Comparison of ENCODE assay signal across 8 mouse cellular contexts in the genomic region with DNA sequence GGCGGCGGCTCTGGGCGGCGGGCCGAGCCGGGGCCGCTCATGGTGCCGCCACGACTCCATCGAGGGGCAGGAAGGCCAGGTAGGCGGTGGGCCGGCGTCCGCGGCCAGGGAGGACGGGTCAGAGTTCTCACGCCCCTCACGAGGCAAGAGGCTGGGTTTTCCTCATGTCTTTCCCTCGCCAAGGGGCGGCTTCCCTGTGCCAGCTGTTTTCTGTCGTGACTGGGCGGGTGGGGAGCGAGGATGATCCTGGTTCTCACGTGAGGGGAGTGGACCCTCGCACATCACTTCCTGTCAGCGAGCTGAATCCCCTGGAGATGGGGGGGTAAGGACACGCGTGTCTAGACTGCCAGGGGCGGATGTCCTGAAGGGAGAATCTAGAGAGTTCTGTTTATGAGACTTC. TPM values are rescaled to one million over a fixed set of nuclear protein-coding genes. Genes with fewer than 3 reads are reported as not detected.
DNase-seq lines count a peak whose midpoint lies in the region; ATAC-seq and TF ChIP-seq lines count a peak whose summit lies in the region.

No protein-coding gene starts in this region.

- peak overlapping the region; percentile 94 for H3K27ac ChIP-seq in heart, adult 2 months
- peak overlapping the region; percentile 85 for H3K27ac ChIP-seq in forebrain, postnatal 0 days (ENCODE audit: low read depth, low read length)
- peak overlapping the region; percentile 95 for H3K27ac ChIP-seq in hindbrain, embryonic 16.5 days (ENCODE audit: low read depth, low read length)
- peak overlapping the region; percentile 64 for H3K27ac ChIP-seq in liver, embryonic 15.5 days (replicated peaks)
- peak overlapping the region; percentile 90 for H3K27ac ChIP-seq in neural tube, embryonic 13.5 days (replicated peaks)

- TF ChIP-seq CTCF in heart, adult 2 months (IDR thresholded peaks at IDR 0.05), result no peak
- no peak for TF ChIP-seq CTCF in forebrain, postnatal 0 days (IDR thresholded peaks at IDR 0.05; ENCODE audit: low read depth)

- H3K27me3 ChIP-seq in heart, adult 2 months (ENCODE audit: control insufficient read depth, insufficient read depth, low read length), result no peaks in the 10 kb centered on the region
- H3K27me3 ChIP-seq in forebrain, postnatal 0 days (ENCODE audit: insufficient read depth, low read length), result no peaks in the 10 kb centered on the region
- H3K27me3 ChIP-seq in hindbrain, embryonic 16.5 days (replicated peaks; ENCODE audit: control insufficient read depth, insufficient read depth, low read length), result no peaks in the 10 kb centered on the region
- H3K27me3 ChIP-seq in liver, embryonic 15.5 days, result no peaks in the 10 kb centered on the region; the same call in 1 of the 2 replicates
- no peaks in the 10 kb centered on the region for H3K27me3 ChIP-seq in neural tube, embryonic 13.5 days

- WGBS in heart, adult 2 months, result under 1% methylated on average over 29 of the region's 29 CpGs
- WGBS in forebrain, postnatal 0 days, result 1% methylated on average over 28 of the region's 29 CpGs
- 0% methylated on average over 25 of the region's 29 CpGs for WGBS in hindbrain, embryonic 16.5 days
- WGBS in liver, embryonic 15.5 days (ENCODE audit: insufficient replicate concordance), result under 1% methylated on average over 29 of the region's 29 CpGs
- WGBS in neural tube, embryonic 13.5 days, result under 1% methylated on average over 29 of the region's 29 CpGs

- peaks cover 2% of the 10 kb centered on the region for H3K79me2 ChIP-seq in heart, adult 2 months (replicated peaks; ENCODE audit: control insufficient read depth, insufficient read depth, low read length)

- peak overlapping the region; percentile 99 for H3K9ac ChIP-seq in heart, adult 2 months (ENCODE audit: low read depth, low read length)
- H3K9ac ChIP-seq in forebrain, postnatal 0 days, result peak overlapping the region; percentile 93
- peak overlapping the region; percentile 97 for H3K9ac ChIP-seq in hindbrain, embryonic 16.5 days (ENCODE audit: low read depth, low read length)
- peak overlapping the region; percentile 64 for H3K9ac ChIP-seq in liver, embryonic 15.5 days
- peak overlapping the region; percentile 95 for H3K9ac ChIP-seq in neural tube, embryonic 13.5 days

- TF ChIP-seq POLR2A in heart, adult 2 months (IDR thresholded peaks at IDR 0.05; ENCODE audit: insufficient read depth, low read depth, low read length), result no peak

- intact Hi-C loops in heart, adult 2 months (cut with DNase I), result loop anchor here (2.0 kb wide), 1 partner anchor 42 kb away; no protein-coding TSS in a partner anchor

- no peaks in the 10 kb centered on the region for H3K9me3 ChIP-seq in forebrain, postnatal 0 days (ENCODE audit: low read length)
- no peaks in the 10 kb centered on the region for H3K9me3 ChIP-seq in hindbrain, embryonic 16.5 days (ENCODE audit: control insufficient read depth, low read length)
- H3K9me3 ChIP-seq in liver, embryonic 15.5 days (replicated peaks), result no peaks in the 10 kb centered on the region
- H3K9me3 ChIP-seq in neural tube, embryonic 13.5 days, result no peaks in the 10 kb centered on the region

- peak overlapping the region; percentile 92 for H3K4me3 ChIP-seq in heart, adult 2 months
- peak overlapping the region; percentile 77 for H3K4me3 ChIP-seq in forebrain, postnatal 0 days (ENCODE audit: low read depth, low read length)
- H3K4me3 ChIP-seq in hindbrain, embryonic 16.5 days (ENCODE audit: low read length), result peak overlapping the region; percentile 94
- H3K4me3 ChIP-seq in liver, embryonic 15.5 days (replicated peaks), result peak overlapping the region; percentile 72
- peak overlapping the region; percentile 88 for H3K4me3 ChIP-seq in neural tube, embryonic 13.5 days

- H3K36me3 ChIP-seq in heart, adult 2 months (ENCODE audit: control insufficient read depth, insufficient read depth, low read length), result peaks cover 24% of the 10 kb centered on the region
- H3K36me3 ChIP-seq in forebrain, postnatal 0 days (ENCODE audit: insufficient read depth), result peaks cover 6% of the 10 kb centered on the region; the same call in 1 of the 2 replicates
- H3K36me3 ChIP-seq in hindbrain, embryonic 16.5 days (ENCODE audit: control insufficient read depth, insufficient read depth, low read length), result no peaks in the 10 kb centered on the region
- no peaks in the 10 kb centered on the region for H3K36me3 ChIP-seq in liver, embryonic 15.5 days (replicated peaks)
- H3K36me3 ChIP-seq in neural tube, embryonic 13.5 days, result peaks cover 14% of the 10 kb centered on the region; the same call in 1 of the 2 replicates

- peak; percentile 58 for ATAC-seq in forebrain, postnatal 0 days
- ATAC-seq in hindbrain, embryonic 16.5 days, result peak; percentile 32
- no peak; the same call in 1 of the 2 replicates for ATAC-seq in liver, embryonic 15.5 days (ENCODE audit: insufficient read depth)
- ATAC-seq in neural tube, embryonic 13.5 days (ENCODE audit: low read depth), result peak; percentile 52
- ATAC-seq in activated CD4-positive, CD25-positive, alpha-beta regulatory T cell, adult 4 months, result no peak

- H3K4me1 ChIP-seq in heart, adult 2 months (ENCODE audit: control insufficient read depth, insufficient read depth, low read length), result peaks cover 6% of the 10 kb centered on the region
- H3K4me1 ChIP-seq in forebrain, postnatal 0 days (ENCODE audit: insufficient read depth), result peaks cover 11% of the 10 kb centered on the region; the same call in 1 of the 2 replicates
- peaks cover 10% of the 10 kb centered on the region for H3K4me1 ChIP-seq in hindbrain, embryonic 16.5 days (ENCODE audit: control insufficient read depth, insufficient read depth, low read depth, low read length)
- H3K4me1 ChIP-seq in liver, embryonic 15.5 days (replicated peaks), result peaks cover 31% of the 10 kb centered on the region
- peaks cover 18% of the 10 kb centered on the region for H3K4me1 ChIP-seq in neural tube, embryonic 13.5 days (replicated peaks)

- DNase-seq in heart, adult 2 months, result no peak
- no peak for DNase-seq in heart, adult 9 months (ENCODE audit: low spot score in 2 of 2)
- DNase-seq in NIH3T3 (ENCODE audit: low read depth), result peak; percentile 78
- peak; percentile 73 for DNase-seq in forebrain, postnatal 0 days

- TF ChIP-seq EP300 in heart, adult 2 months (IDR thresholded peaks at IDR 0.05; ENCODE audit: insufficient read depth, low read depth, low read length), result no peak

- peak overlapping the region; percentile 87 for H3K4me2 ChIP-seq in forebrain, postnatal 0 days (ENCODE audit: low read depth)
- peak overlapping the region; percentile 62 for H3K4me2 ChIP-seq in hindbrain, embryonic 16.5 days (ENCODE audit: low read length)
- H3K4me2 ChIP-seq in liver, embryonic 15.5 days, result peak overlapping the region; percentile 88
- H3K4me2 ChIP-seq in neural tube, embryonic 13.5 days, result peak overlapping the region; percentile 72

RNA-seq across cellular contexts. Expression of a gene that starts 0.8 kb away (rescaled TPM):
- 100 to 1,000 TPM; 103 to 129 TPM for total RNA-seq in heart, adult 2 months (2021)
- 61.8 and 136 TPM in 2 replicates for polyA plus RNA-seq in heart, adult 2 months (2012; rRNA removed)
- total RNA-seq in forebrain, postnatal 0 days (2014; rRNA removed), result 21.3 and 28.1 TPM in 2 replicates
- polyA plus RNA-seq in forebrain, postnatal 0 days (2015; fragmentation: Nextera tagmentation; extraction: Ambion mirVana), result 31.4 and 34.9 TPM in 2 replicates
- 36.3 and 37.8 TPM in 2 replicates for polyA plus RNA-seq in hindbrain, embryonic 16.5 days (2015; fragmentation: Nextera tagmentation; extraction: Ambion mirVana)
- 28.7 and 30.7 TPM in 2 replicates for polyA plus RNA-seq in liver, embryonic 15.5 days (2015; fragmentation: Nextera tagmentation; extraction: Ambion mirVana)
- 26.1 and 30.2 TPM in 2 replicates for polyA plus RNA-seq in neural tube, embryonic 13.5 days (2015; fragmentation: Nextera tagmentation; extraction: Ambion mirVana)
- under 1 TPM; 0.61 to 0.94 TPM for polyA plus RNA-seq in activated CD4-positive, CD25-positive, alpha-beta regulatory T cell, adult 4 months (2017; shearing (Covaris generic))

Comparison
In these comparisons a context has a peak if more than half of its experiments do, and no peak if none do; other contexts are left out.
1. DNase-seq: peak in NIH3T3 (single experiment) and forebrain, postnatal 0 days (single experiment); none in heart, adult 2 months (0 of 2) and heart, adult 9 months (0 of 2).
2. ATAC-seq: peak in forebrain, postnatal 0 days (single experiment), hindbrain, embryonic 16.5 days (single experiment) and neural tube, embryonic 13.5 days (single experiment); none in liver, embryonic 15.5 days (single experiment) and activated CD4-positive, CD25-positive, alpha-beta regulatory T cell, adult 4 months (single experiment).
3. RNA of a gene that starts 0.8 kb away (polyA plus RNA-seq): 61.8 to 136 TPM in heart, adult 2 months, 36.3 to 37.8 TPM in hindbrain, embryonic 16.5 days, 31.4 to 34.9 TPM in forebrain, postnatal 0 days, 28.7 to 30.7 TPM in liver, embryonic 15.5 days and 26.1 to 30.2 TPM in neural tube, embryonic 13.5 days; 0.61 to 0.94 TPM in activated CD4-positive, CD25-positive, alpha-beta regulatory T cell, adult 4 months; every median in the first group is over 10 times any median in the second.
4. Peak in every context shown above with its lines, with median percentiles within 50 percentile points of each other: H3K27ac ChIP-seq, H3K4me3 ChIP-seq, H3K9ac ChIP-seq and H3K4me2 ChIP-seq.